Mouse (Mus musculus) heart, embryonic 11.5 days (tissue): ENCODE measurements around the gene Fkbp5. TPM values are rescaled to one million over a fixed set of nuclear protein-coding genes. Genes with fewer than 3 reads are reported as not detected.
A peak's percentile ranks its signal among the peaks of the same experiment; 100 is the strongest.
"Not testable (repeated sequence)": the region's sequence is repeated elsewhere in the genome, so short reads cannot be mapped to it uniquely, and the experiment has no call there.

Source experiments
- ATAC-seq: fragments of 200-750 bp; cut with Nextera tagmentation; replicated peaks from 2 replicates; pipeline ENCODE4 v1.8.0; 2017; ENCODE audit warnings: moderate library complexity; ENCODE audit not compliant: insufficient number of reproducible peaks, low FRiP score, low TSS enrichment
- H3K27ac ChIP-seq: fragments of 300-500 bp; sonication (generic); 2 replicates; pipeline ENCODE4 v1.5.1; 2014; ENCODE audit warnings: mild to moderate bottlenecking, low read depth, low read length
- H3K27me3 ChIP-seq: fragments of 300-500 bp; sonication (generic); 2 replicates; pipeline ENCODE4 v1.6.1; 2014; ENCODE audit warnings: mild to moderate bottlenecking, low read length, mixed read lengths; ENCODE audit not compliant: control insufficient read depth, insufficient read depth
- H3K36me3 ChIP-seq: fragments of 300-500 bp; sonication (generic); 2 replicates; pipeline ENCODE4 v1.6.1; 2014; ENCODE audit warnings: mild to moderate bottlenecking, low read length, moderate library complexity, mixed read lengths; ENCODE audit not compliant: control insufficient read depth, insufficient read depth
- H3K4me1 ChIP-seq: fragments of 300-500 bp; sonication (generic); 2 replicates; pipeline ENCODE4 v1.6.1; 2014; ENCODE audit warnings: low read length; ENCODE audit not compliant: control insufficient read depth, insufficient read depth
- H3K4me2 ChIP-seq: fragments of 300-500 bp; sonication (generic); 2 replicates; pipeline ENCODE4 v1.6.1; 2014; ENCODE audit warnings: mild to moderate bottlenecking, moderate library complexity
- H3K4me3 ChIP-seq: fragments of 300-500 bp; sonication (generic); 2 replicates; pipeline ENCODE4 v1.5.1; 2014; ENCODE audit warnings: low read depth, low read length
- H3K9ac ChIP-seq: fragments of 300-500 bp; sonication (generic); 2 replicates; pipeline ENCODE4 v1.6.1; 2014; ENCODE audit warnings: mild to moderate bottlenecking, low read depth, low read length, moderate library complexity
- H3K9me3 ChIP-seq: fragments of 300-500 bp; sonication (generic); replicated peaks from 2 replicates; pipeline ENCODE4 v1.6.1; 2016; ENCODE audit warnings: low read length; ENCODE audit not compliant: control insufficient read depth
- WGBS: fragments of 180-500 bp; shearing (Covaris S2); extraction: QIAGEN DNeasy Blood & Tissue Kit; methylation state at CpG from one replicate; pipeline ENCODE4 v1.1.7; 2014; ENCODE audit not compliant: insufficient replicate concordance; 5-methylcytosine and 5-hydroxymethylcytosine counted together
- polyA plus RNA-seq: library from polyadenylated mRNA; unstranded; fragments of >200 nt; fragmentation: Nextera tagmentation; extraction: Ambion mirVana; gene quantifications from 2 replicates; pipeline ENCODE4 v1.2.1, GENCODE M21; 2014

The Fkbp5 gene
- polyA plus RNA-seq = 5.0 and 5.8 TPM in 2 replicates

GRCm38 (mm10) chr17:28517441-28517955, at the start of gene Fkbp5:
TSS of gene Fkbp5 (minus strand) at chr17:28517527.
- peak within 1 kb of the TSS; percentile 46 for H3K4me3 ChIP-seq
- H3K27me3 ChIP-seq = peaks cover 39% of the 10 kb centered on the region
- peaks cover 16% of the 10 kb centered on the region; the same call in 1 of the 2 replicates for H3K4me1 ChIP-seq
- 0 out of 2 replicates have a peak, but pooled peaks have one; percentile 1 for ATAC-seq
- peak within 1 kb of the TSS; percentile 52 for H3K9ac ChIP-seq
- 5% methylated on average over 16 of the region's 16 CpGs for WGBS
- no peaks in the 10 kb centered on the region for H3K9me3 ChIP-seq
- peak within 1 kb of the TSS; percentile 86 for H3K4me2 ChIP-seq
- H3K36me3 ChIP-seq = no peaks in the 10 kb centered on the region
- no peak within 1 kb of the TSS for H3K27ac ChIP-seq

- ATAC-seq = no peak
Measured at GRCm38 (mm10) chr17:28565181-28565580, 47.9 kb upstream of the Fkbp5 start.

GRCm38 (mm10) chr17:28561613-28562012, 44.3 kb upstream of the Fkbp5 start:
- H3K4me2 ChIP-seq = no peak overlapping the region
- no peaks in the 10 kb centered on the region for H3K36me3 ChIP-seq
- WGBS = 58% methylated on average over 7 of the region's 7 CpGs
- ATAC-seq = no peak
- no peak overlapping the region for H3K4me3 ChIP-seq
- H3K27ac ChIP-seq = no peak overlapping the region
- no peaks in the 10 kb centered on the region for H3K27me3 ChIP-seq
- no peak overlapping the region for H3K9ac ChIP-seq
- H3K4me1 ChIP-seq = no peaks in the 10 kb centered on the region; the same call in 1 of the 2 replicates
- no peaks in the 10 kb centered on the region for H3K9me3 ChIP-seq

More at GRCm38 (mm10) chr17:28565181-28565580, 47.9 kb upstream of the Fkbp5 start:
- H3K4me2 ChIP-seq = no peak overlapping the region
- H3K27ac ChIP-seq = no peak overlapping the region
- no peaks in the 10 kb centered on the region for H3K27me3 ChIP-seq
- H3K4me3 ChIP-seq = no peak overlapping the region
- no peaks in the 10 kb centered on the region for H3K9me3 ChIP-seq
- no peak overlapping the region for H3K9ac ChIP-seq
- no peaks in the 10 kb centered on the region; the same call in 1 of the 2 replicates for H3K4me1 ChIP-seq
- no peaks in the 10 kb centered on the region for H3K36me3 ChIP-seq

- Histone ChIP-seq H3K36me3 (no peaks in the 10 kb centered on the region), H3K4me1 (no peaks in the 10 kb centered on the region; the same call in 1 of the 2 replicates), H3K4me2 (no peak within 1 kb of the TSS), H3K9ac (no peak within 1 kb of the TSS), H3K27me3 (no peaks in the 10 kb centered on the region), H3K27ac (no peak within 1 kb of the TSS), H3K9me3 (no peaks in the 10 kb centered on the region), H3K4me3 (no peak within 1 kb of the TSS)
- WGBS = 51% methylated on average over 4 of the region's 4 CpGs
- no peak for ATAC-seq
Measured at GRCm38 (mm10) chr17:28560598-28560997, 43.3 kb upstream of the Fkbp5 start, which contains the start of gene Clps. TSS of gene Clps (minus strand) at chr17:28560766.

DNA sequence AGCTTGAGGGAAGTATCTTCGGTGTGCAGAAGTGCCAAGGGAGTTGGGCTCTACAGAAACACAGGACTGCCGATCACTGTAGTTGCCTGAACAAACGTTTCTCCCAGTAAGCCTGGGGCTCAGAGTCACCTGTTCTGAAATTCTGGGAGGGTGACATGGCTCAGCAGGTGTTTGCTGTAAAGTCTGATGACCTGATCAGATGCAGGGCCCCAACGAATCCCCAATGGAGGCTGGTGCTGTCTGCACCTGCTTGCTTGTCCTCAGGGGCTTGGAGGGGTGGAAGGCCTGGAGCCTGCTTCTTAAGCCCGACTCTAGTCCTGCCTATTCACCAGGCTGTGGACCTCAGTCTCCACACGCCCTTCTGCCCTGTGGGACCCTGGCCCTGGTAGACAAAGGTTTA, 40.4 kb upstream of the Fkbp5 start:
- H3K4me2 ChIP-seq = no peak overlapping the region
- no peak overlapping the region for H3K9ac ChIP-seq
- H3K4me1 ChIP-seq = no peaks in the 10 kb centered on the region; the same call in 1 of the 2 replicates
- ATAC-seq = no peak
- H3K27me3 ChIP-seq = no peaks in the 10 kb centered on the region
- WGBS = 71% methylated on average over 6 of the region's 6 CpGs
- no peaks in the 10 kb centered on the region for H3K36me3 ChIP-seq
- H3K9me3 ChIP-seq = no peaks in the 10 kb centered on the region
- no peak overlapping the region for H3K27ac ChIP-seq
- no peak overlapping the region for H3K4me3 ChIP-seq

DNA sequence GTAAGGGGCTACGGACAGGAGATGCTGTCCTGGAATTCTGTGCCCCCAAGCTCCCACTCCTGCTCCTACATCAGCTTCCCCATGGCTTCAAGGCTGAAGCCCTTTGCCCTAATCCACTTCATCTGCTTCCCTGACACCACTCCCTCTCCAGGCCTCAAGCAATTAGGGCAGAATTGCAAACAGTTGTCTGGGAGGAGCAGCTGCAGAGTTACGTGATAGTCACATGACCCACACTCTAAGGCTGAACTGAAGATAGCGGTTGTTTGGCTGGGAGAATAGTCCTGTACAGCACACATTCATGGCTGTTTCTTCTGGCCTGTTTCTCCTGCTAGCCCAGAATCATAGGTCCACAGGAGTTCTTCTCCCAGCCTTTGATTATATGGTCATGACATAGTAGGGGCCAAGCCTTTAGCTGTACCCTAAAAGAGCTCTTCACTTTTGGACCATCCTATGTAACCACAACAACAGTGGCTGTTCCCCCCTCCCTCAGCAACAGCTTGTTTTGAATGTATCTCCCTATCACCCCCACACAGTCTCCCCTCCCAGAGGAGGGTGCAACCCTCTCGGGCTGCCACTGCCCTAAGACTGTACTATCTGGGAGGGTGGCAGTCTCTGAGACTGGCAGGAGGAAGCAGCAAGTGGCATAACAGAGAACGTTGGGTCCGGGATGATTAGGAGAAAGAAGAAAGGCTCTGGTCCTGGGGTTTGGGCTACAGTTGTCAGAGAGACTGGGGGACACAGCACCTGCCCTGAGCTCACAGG, 39.5 kb upstream of the Fkbp5 start:
- Histone ChIP-seq H3K27ac (no peak overlapping the region), H3K4me1 (no peaks in the 10 kb centered on the region; the same call in 1 of the 2 replicates), H3K4me2 (no peak overlapping the region), H3K27me3 (no peaks in the 10 kb centered on the region), H3K4me3 (no peak overlapping the region), H3K9ac (peak overlapping the region; percentile 28; the same call in 1 of the 2 replicates), H3K9me3 (no peaks in the 10 kb centered on the region), H3K36me3 (no peaks in the 10 kb centered on the region)
- ATAC-seq = no peak
- WGBS = 49% methylated on average over 6 of the region's 6 CpGs

- H3K27me3 ChIP-seq, H3K36me3 ChIP-seq, H3K4me1 ChIP-seq, H3K27ac ChIP-seq, H3K4me2 ChIP-seq, H3K9me3 ChIP-seq, H3K9ac ChIP-seq, H3K4me3 ChIP-seq, ATAC-seq: not testable (repeated sequence)
- 84% methylated on average over 4 of the region's 4 CpGs for WGBS
Measured at GRCm38 (mm10) chr17:28554021-28554420, 36.7 kb upstream of the Fkbp5 start.

GRCm38 (mm10) chr17:28553040-28553793, 35.9 kb upstream of the Fkbp5 start:
- Histone ChIP-seq H3K27ac (no peak overlapping the region), H3K9ac (no peak overlapping the region), H3K27me3 (no peaks in the 10 kb centered on the region), H3K9me3 (no peaks in the 10 kb centered on the region), H3K36me3 (no peaks in the 10 kb centered on the region), H3K4me1 (no peaks in the 10 kb centered on the region), H3K4me2 (no peak overlapping the region), H3K4me3 (no peak overlapping the region)
- 8% methylated on average over 14 of the region's 14 CpGs for WGBS
- ATAC-seq = no peak
